Mouse (Mus musculus): ENCODE data around the gene Neurl4. TPM values are rescaled to one million over a fixed set of nuclear protein-coding genes. Genes with fewer than 3 reads are reported as not detected.
A peak's percentile ranks its signal among the peaks of the same experiment; 100 is the strongest.
"Not testable (repeated sequence)": the region's sequence is repeated elsewhere in the genome, so short reads cannot be mapped to it uniquely, and the experiment has no call there.

Gene Neurl4
- 17.6 and 26.8 TPM in 2 replicates for polyA plus RNA-seq (2012; ENCODE audit: insufficient read depth, low replicate concordance)

- peaks cover 58% of the 10 kb centered on the region for H3K4me1 ChIP-seq
Measured at GRCm38 (mm10) chr11:69900471-69901405, at the start of gene Neurl4, which contains the start of gene 2810408A11Rik. Gene Neurl4 (plus strand): TSS chr11:69901072. Gene 2810408A11Rik (minus strand): TSS chr11:69900987.

GRCm38 (mm10) chr11:69853994-69854393, 46.9 kb upstream of the Neurl4 start:
- no peak overlapping the region for H3K4me3 ChIP-seq (replicated peaks)
- peaks cover 40% of the 10 kb centered on the region for H3K36me3 ChIP-seq (replicated peaks; ENCODE audit: low read length)
- H3K27me3 ChIP-seq (replicated peaks), result peaks cover 26% of the 10 kb centered on the region
- no peaks in the 10 kb centered on the region for H3K9me3 ChIP-seq
- peaks cover 48% of the 10 kb centered on the region for H3K4me1 ChIP-seq
- TF ChIP-seq GATA1 (IDR thresholded peaks at IDR 0.05; ENCODE audit: borderline replicate concordance, low read length), result no peak
- TF ChIP-seq FLI1 (IDR thresholded peaks at IDR 0.05; ENCODE audit: low read length), result no peak

More at GRCm38 (mm10) chr11:69900471-69901405, at the start of gene Neurl4, which contains the start of gene 2810408A11Rik:
- no peaks in the 10 kb centered on the region for H3K9me3 ChIP-seq
- H3K27me3 ChIP-seq (replicated peaks), result no peaks in the 10 kb centered on the region
- TF ChIP-seq FLI1 (IDR thresholded peaks at IDR 0.05; ENCODE audit: low read length), result no peak
- TF ChIP-seq GATA1 (IDR thresholded peaks at IDR 0.05; ENCODE audit: borderline replicate concordance, low read length), result no peak
- H3K36me3 ChIP-seq (replicated peaks; ENCODE audit: low read length), result peaks cover 27% of the 10 kb centered on the region
- H3K4me3 ChIP-seq (replicated peaks), result peak within 1 kb of the TSS; percentile 97

DNA sequence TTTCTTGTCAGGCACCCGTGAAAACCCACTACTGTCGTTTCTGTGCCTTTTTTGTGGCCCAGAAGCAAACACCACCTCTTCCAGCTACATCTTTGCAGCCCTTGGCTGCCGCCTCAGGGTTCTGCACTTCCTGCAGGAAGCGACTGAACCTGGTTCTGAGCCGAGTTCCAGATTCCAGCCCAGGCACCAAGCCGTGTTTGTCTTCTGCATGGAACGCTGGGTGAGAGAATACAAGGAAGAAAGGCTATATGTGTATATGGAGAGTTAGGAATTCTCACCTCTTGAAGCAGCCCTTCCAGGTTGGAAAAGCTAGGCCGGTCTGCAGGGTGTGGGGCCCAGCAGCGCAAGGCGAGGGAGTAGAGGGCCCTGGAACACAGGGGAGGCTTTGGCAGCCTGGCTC, 46.2 kb upstream of the Neurl4 start:
- TF ChIP-seq FLI1 (IDR thresholded peaks at IDR 0.05; ENCODE audit: low read length) (no peak), GATA1 (IDR thresholded peaks at IDR 0.05; ENCODE audit: borderline replicate concordance, low read length) (no peak)
- Histone ChIP-seq H3K27me3 (replicated peaks) (peaks cover 29% of the 10 kb centered on the region), H3K4me3 (replicated peaks) (no peak overlapping the region), H3K9me3 (no peaks in the 10 kb centered on the region), H3K4me1 (peaks cover 41% of the 10 kb centered on the region), H3K36me3 (replicated peaks; ENCODE audit: low read length) (peaks cover 34% of the 10 kb centered on the region)

DNA sequence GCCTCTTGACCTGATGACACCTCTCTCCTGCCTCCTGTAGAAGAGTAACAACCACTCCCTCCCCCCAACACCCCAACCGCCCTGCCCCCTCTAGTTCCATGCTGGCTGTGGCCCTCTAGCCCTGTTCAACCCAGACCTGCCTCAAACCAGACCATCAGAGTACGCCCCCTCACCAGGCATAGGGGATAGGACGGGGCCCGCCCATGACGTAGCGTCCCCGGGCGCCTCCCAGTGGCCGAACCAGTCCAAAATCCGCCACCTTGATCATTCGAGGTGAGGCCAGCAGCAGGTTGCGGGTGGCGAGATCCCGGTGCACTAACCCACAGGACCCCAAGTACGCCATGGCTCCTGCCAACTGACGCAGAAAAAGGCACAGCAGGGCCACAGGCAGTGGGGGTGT, 45.5 kb upstream of the Neurl4 start:
- TF ChIP-seq GATA1 (IDR thresholded peaks at IDR 0.05; ENCODE audit: borderline replicate concordance, low read length), result no peak
- TF ChIP-seq FLI1 (IDR thresholded peaks at IDR 0.05; ENCODE audit: low read length), result no peak
- Histone ChIP-seq H3K4me1 (peaks cover 34% of the 10 kb centered on the region), H3K27me3 (replicated peaks) (peaks cover 32% of the 10 kb centered on the region), H3K4me3 (replicated peaks) (no peak overlapping the region), H3K36me3 (replicated peaks; ENCODE audit: low read length) (peaks cover 27% of the 10 kb centered on the region), H3K9me3 (no peaks in the 10 kb centered on the region)

DNA sequence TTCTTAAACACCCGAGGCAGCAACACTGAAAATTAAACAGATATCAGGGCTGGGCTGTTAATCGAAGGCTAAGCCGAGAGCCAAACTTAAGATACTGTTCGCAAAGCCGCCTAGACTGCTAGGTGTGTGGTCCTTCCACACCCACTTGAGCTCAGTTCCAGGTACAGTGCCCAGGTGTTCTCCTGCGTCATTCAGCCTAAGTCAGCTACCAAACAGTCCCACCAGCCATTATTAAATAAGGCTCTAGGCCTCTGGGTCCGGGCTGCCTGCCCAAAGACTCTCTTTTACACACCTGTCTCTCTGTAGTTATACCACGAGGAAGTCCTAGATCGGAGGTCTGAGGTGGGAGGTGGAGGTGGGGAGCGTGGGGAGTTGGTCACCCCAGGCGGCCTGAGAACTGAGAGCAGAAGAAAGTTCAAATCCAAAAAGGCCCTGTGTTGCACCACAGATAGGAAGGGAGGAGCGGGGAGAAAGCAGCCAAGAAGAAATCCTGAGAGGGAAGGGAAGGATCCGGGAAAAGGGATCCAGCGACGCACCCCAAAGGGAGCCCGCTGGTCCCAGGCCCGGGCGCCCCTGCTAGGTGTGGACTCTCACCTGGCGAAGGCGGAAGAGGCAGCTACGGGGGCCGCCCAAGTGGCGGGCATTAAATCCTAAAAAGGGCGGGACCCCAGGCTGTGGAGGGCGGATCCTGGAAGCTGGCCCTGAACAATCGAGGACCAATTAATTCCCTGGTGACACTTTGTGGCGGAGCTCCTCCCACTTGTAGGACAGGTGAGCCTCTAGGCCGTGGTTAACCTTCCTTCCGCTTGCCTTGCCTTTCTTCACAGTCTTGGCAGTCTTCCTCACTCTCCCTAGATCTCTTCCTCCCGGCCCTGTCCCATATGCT, 42.5 kb upstream of the Neurl4 start, which contains the start of gene Tnk1:
Gene Tnk1 (minus strand): TSS at position 618 of the 886 bp plus-strand sequence.
- Histone ChIP-seq H3K36me3 (replicated peaks; ENCODE audit: low read length) (no peaks in the 10 kb centered on the region), H3K9me3 (no peaks in the 10 kb centered on the region), H3K27me3 (replicated peaks) (peaks cover 34% of the 10 kb centered on the region), H3K4me3 (replicated peaks) (no peak within 1 kb of the TSS), H3K4me1 (peaks cover 20% of the 10 kb centered on the region)
- TF ChIP-seq GATA1 (IDR thresholded peaks at IDR 0.05; ENCODE audit: borderline replicate concordance, low read length) (no peak), FLI1 (IDR thresholded peaks at IDR 0.05; ENCODE audit: low read length) (no peak)

GRCm38 (mm10) chr11:69863729-69864128, 37.1 kb upstream of the Neurl4 start:
- peaks cover 34% of the 10 kb centered on the region for H3K27me3 ChIP-seq (replicated peaks)
- H3K4me3 ChIP-seq (replicated peaks), result not testable (repeated sequence)

GRCm38 (mm10) chr11:69864138-69864860, 36.6 kb upstream of the Neurl4 start:
- Histone ChIP-seq H3K36me3 (replicated peaks; ENCODE audit: low read length) (no peaks in the 10 kb centered on the region), H3K4me1 (peaks cover 10% of the 10 kb centered on the region), H3K4me3 (replicated peaks) (no peak overlapping the region), H3K9me3 (no peaks in the 10 kb centered on the region), H3K27me3 (replicated peaks) (peaks cover 31% of the 10 kb centered on the region)
- no peak for TF ChIP-seq GATA1 (IDR thresholded peaks at IDR 0.05; ENCODE audit: borderline replicate concordance, low read length)
- no peak for TF ChIP-seq FLI1 (IDR thresholded peaks at IDR 0.05; ENCODE audit: low read length)

More at GRCm38 (mm10) chr11:69863729-69864128, 37.1 kb upstream of the Neurl4 start:
- not testable (repeated sequence) for H3K4me1 ChIP-seq; H3K36me3 ChIP-seq (replicated peaks; ENCODE audit: low read length); H3K9me3 ChIP-seq

DNA sequence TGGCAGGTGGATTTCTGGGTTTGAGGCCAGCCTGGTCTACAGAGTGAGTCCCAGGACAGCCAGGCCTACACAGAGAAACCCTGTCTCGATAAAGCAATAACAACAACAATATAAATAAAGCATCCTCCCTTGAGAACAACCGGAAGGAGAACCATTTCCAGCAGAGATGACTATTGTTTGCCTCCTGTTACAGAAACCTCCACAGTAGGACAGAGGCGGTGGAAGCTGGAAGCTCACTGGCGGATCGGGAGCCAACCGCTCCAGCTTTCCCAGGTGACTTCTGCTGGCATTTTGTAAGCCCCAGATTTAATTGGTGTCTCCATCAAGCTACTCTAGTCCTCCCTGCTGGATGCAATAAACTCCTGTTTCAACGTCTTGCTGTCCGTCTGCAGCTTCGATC, 35.3 kb upstream of the Neurl4 start:
- no peak overlapping the region for H3K4me3 ChIP-seq (replicated peaks)
- no peak for TF ChIP-seq FLI1 (IDR thresholded peaks at IDR 0.05; ENCODE audit: low read length)
- no peak for TF ChIP-seq GATA1 (IDR thresholded peaks at IDR 0.05; ENCODE audit: borderline replicate concordance, low read length)
- no peaks in the 10 kb centered on the region for H3K9me3 ChIP-seq
- H3K4me1 ChIP-seq, result peaks cover 10% of the 10 kb centered on the region
- no peaks in the 10 kb centered on the region for H3K36me3 ChIP-seq (replicated peaks; ENCODE audit: low read length)
- peaks cover 32% of the 10 kb centered on the region for H3K27me3 ChIP-seq (replicated peaks)

DNA sequence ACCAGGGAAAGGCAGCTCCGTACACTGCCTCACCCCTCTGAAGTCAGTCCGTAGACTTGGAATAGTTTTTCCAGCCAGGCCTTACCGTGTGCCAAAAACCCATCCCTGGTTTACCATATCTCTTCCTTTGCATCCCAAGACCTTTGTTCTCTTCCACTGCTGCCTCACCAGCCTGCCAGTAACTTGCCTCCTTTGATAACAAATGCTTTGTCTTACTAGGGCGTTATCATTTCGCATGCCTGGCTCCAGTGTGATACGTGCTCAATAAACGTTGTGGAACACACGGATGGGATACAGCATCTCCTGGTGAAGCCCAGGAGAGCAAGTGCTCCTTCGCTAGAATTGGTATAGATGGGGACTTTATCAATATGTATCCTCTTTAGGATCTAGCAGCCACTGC, 33.5 kb upstream of the Neurl4 start:
- Histone ChIP-seq H3K4me3 (replicated peaks) (no peak overlapping the region), H3K36me3 (replicated peaks; ENCODE audit: low read length) (no peaks in the 10 kb centered on the region), H3K4me1 (peaks cover 10% of the 10 kb centered on the region), H3K9me3 (no peaks in the 10 kb centered on the region), H3K27me3 (replicated peaks) (peaks cover 30% of the 10 kb centered on the region)
- no peak for TF ChIP-seq FLI1 (IDR thresholded peaks at IDR 0.05; ENCODE audit: low read length)
- TF ChIP-seq GATA1 (IDR thresholded peaks at IDR 0.05; ENCODE audit: borderline replicate concordance, low read length), result no peak
